Mouse (Mus musculus): ENCODE results near the gene Tox3. TPM values are rescaled to one million over a fixed set of nuclear protein-coding genes. Genes with fewer than 3 reads are reported as not detected.

The Tox3 gene
- polyA plus RNA-seq, 1 experiment from 2014 or later, result 3.4 TPM

- DNase-seq (ENCODE audit: low spot score), result no peak
- 85% methylated on average over 3 of the region's 3 CpGs for WGBS
- no peaks in the 10 kb centered on the region for H3K9me3 ChIP-seq
- H3K27me3 ChIP-seq (ENCODE audit: insufficient read depth, poor library complexity, severe bottlenecking), result no peaks in the 10 kb centered on the region
- no peaks in the 10 kb centered on the region for H3K4me1 ChIP-seq
- H3K4me3 ChIP-seq, result no peak overlapping the region
- H3K27ac ChIP-seq, result no peak overlapping the region
- peaks cover 10% of the 10 kb centered on the region for H3K36me3 ChIP-seq
These were observed 102.3 kb downstream of the Tox3 start for GRCm38 (mm10) chr8:90245828-90246227.

DNA sequence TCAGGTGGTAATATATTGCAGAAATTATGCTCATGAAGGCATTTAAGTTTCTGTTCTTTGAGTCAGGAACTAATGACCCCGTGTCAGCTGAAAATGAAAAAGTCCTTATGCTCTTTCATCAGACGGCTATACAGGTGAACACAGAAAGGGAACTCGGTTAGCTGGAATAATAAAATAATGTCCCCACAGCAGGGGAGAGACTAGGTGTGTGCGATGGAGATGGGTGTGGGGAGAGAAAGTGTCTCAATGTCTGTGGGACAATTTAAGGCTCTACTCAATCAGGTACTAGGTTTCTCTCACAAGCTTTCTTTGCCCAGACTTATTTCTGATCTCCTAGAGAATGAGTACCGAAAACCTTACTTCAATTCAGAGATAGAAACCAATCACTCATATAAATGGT lies 103.0 kb downstream of the Tox3 start:
- Histone ChIP-seq H3K4me1 (no peaks in the 10 kb centered on the region), H3K36me3 (peaks cover 10% of the 10 kb centered on the region), H3K4me3 (no peak overlapping the region), H3K27me3 (ENCODE audit: insufficient read depth, poor library complexity, severe bottlenecking) (no peaks in the 10 kb centered on the region), H3K9me3 (no peaks in the 10 kb centered on the region), H3K27ac (no peak overlapping the region)
- no peak for DNase-seq (ENCODE audit: low spot score)
- WGBS, result 89% methylated on average over 5 of the region's 5 CpGs

DNA sequence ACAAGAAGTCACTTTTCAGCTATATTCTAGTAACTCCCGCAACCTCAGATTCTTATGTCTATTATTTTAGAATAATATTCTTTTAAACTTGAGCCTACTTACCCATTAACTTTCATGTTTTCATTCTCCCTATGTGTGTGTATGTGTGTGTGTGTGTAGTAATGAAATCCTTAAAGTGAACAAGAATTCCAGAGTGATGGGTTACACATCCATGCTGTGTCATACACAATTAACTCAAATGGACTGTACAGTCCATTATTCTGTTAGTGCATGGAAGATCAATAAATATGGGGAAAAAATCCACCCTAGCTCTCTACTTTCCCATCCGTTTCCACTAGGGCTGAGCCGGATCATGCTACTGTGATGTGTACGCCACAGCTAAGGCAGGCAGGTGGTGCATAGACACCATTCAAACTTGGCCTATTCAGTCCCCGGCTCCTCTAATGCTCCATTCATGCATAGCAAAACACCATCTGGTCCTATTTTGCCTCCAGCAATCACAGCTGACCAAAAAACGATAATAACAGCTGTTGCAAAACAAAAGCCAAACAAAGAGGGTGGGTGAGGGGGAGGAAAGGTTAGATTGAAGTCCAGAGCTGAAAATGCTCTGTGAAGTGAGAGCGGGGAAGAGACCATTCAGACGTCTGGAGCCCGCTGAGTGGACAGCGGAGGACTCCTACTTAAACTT lies 103.5 kb downstream of the Tox3 start:
- DNase-seq (ENCODE audit: low spot score), result no peak
- Histone ChIP-seq H3K27me3 (ENCODE audit: insufficient read depth, poor library complexity, severe bottlenecking) (no peaks in the 10 kb centered on the region), H3K27ac (no peak overlapping the region), H3K4me1 (no peaks in the 10 kb centered on the region), H3K9me3 (no peaks in the 10 kb centered on the region), H3K36me3 (peaks cover 10% of the 10 kb centered on the region), H3K4me3 (no peak overlapping the region)
- WGBS, result 80% methylated on average over 10 of the region's 10 CpGs

DNA sequence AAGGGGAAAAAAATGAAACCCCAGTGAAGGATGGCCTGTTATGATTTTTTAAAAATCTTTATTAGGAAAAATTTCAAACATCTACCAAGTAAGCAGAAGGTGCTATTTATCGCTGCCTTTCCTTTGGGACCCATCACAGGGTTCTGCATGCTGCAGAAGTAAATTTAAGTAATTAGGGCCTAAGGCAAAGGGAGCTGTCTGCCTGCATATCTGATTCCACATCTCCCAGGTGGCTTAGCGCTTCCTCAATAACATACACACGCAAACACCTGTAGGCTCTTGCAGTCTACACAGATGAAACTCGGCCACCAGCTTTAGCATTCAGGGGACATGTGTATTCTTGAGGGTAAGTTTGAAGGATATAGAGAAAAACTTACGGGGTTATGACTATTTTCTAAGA lies 104.2 kb downstream of the Tox3 start:
- no peaks in the 10 kb centered on the region for H3K4me1 ChIP-seq
- H3K36me3 ChIP-seq, result peaks cover 8% of the 10 kb centered on the region
- H3K9me3 ChIP-seq, result no peaks in the 10 kb centered on the region
- WGBS, result 86% methylated on average over 5 of the region's 5 CpGs
- no peaks in the 10 kb centered on the region for H3K27me3 ChIP-seq (ENCODE audit: insufficient read depth, poor library complexity, severe bottlenecking)
- H3K27ac ChIP-seq, result no peak overlapping the region
- DNase-seq (ENCODE audit: low spot score), result no peak
- H3K4me3 ChIP-seq, result no peak overlapping the region

- Histone ChIP-seq H3K27me3 (ENCODE audit: insufficient read depth, poor library complexity, severe bottlenecking) (no peaks in the 10 kb centered on the region), H3K27ac (no peak overlapping the region), H3K36me3 (no peaks in the 10 kb centered on the region), H3K9me3 (no peaks in the 10 kb centered on the region), H3K4me1 (no peaks in the 10 kb centered on the region), H3K4me3 (no peak overlapping the region)
- WGBS, result 83% methylated on average over 2 of the region's 2 CpGs
- no peak for DNase-seq (ENCODE audit: low spot score)
These were observed 105.8 kb downstream of the Tox3 start for GRCm38 (mm10) chr8:90242351-90242750.

DNA sequence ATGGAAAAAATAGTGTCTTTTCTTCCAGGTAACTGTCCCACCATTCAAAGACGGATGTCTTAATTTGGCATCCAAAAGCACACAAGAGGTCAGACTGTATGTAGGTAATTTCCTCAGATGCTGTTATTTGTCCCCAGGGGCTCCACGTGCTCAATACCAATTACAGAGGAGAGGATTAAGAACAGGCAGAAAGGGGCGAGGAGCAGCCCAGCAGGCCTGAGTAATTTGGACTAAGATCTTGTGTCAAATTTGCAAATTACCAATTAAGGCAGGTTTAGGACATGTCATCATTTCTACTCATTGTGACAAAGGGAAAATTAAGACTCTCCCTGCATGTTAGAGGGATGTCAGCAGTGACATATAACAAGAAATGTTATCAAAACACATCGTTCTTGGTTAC lies 106.7 kb downstream of the Tox3 start:
- DNase-seq (ENCODE audit: low spot score), result no peak
- Histone ChIP-seq H3K9me3 (no peaks in the 10 kb centered on the region), H3K27me3 (ENCODE audit: insufficient read depth, poor library complexity, severe bottlenecking) (no peaks in the 10 kb centered on the region)

GRCm38 (mm10) chr8:90232501-90232900 lies 115.6 kb downstream of the Tox3 start:
- Histone ChIP-seq H3K27ac (no peak overlapping the region), H3K9me3 (no peaks in the 10 kb centered on the region), H3K36me3 (no peaks in the 10 kb centered on the region), H3K4me1 (no peaks in the 10 kb centered on the region), H3K27me3 (ENCODE audit: insufficient read depth, poor library complexity, severe bottlenecking) (no peaks in the 10 kb centered on the region), H3K4me3 (no peak overlapping the region)
- DNase-seq (ENCODE audit: low spot score), result no peak
- WGBS, result 76% methylated on average over 8 of the region's 8 CpGs

More for the DNA sequence above, 106.7 kb downstream of the Tox3 start:
- H3K36me3 ChIP-seq, result no peaks in the 10 kb centered on the region
- no peaks in the 10 kb centered on the region for H3K4me1 ChIP-seq
- H3K4me3 ChIP-seq, result no peak overlapping the region
- WGBS, result 81% methylated on average over 4 of the region's 4 CpGs
- H3K27ac ChIP-seq, result no peak overlapping the region

DNA sequence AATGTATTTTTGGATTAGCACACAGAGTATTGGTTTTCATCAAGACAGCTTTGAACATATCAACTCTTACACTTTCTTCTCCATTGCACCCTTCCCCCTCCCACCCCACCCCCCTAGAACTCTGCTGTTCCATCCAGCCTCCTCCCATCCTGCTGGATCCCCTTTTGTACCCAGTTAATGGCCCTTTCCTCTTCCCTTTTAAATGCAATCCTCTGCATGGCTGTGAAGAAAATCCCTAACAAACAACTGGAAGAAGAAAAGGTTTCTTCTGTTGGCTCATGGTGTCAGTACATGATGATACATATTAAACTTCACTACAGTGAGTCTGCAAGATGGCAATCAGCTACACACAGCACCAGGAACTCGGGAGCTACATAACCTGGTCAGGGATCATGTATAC lies 124.0 kb downstream of the Tox3 start:
- no peaks in the 10 kb centered on the region for H3K4me1 ChIP-seq
- WGBS, result 64% methylated on average over 1 of the region's 1 CpGs
- no peak overlapping the region for H3K4me3 ChIP-seq
- H3K9me3 ChIP-seq, result no peaks in the 10 kb centered on the region
- H3K27ac ChIP-seq, result no peak overlapping the region
- H3K36me3 ChIP-seq, result no peaks in the 10 kb centered on the region
- no peaks in the 10 kb centered on the region for H3K27me3 ChIP-seq (ENCODE audit: insufficient read depth, poor library complexity, severe bottlenecking)
- no peak for DNase-seq (ENCODE audit: low spot score)

DNA sequence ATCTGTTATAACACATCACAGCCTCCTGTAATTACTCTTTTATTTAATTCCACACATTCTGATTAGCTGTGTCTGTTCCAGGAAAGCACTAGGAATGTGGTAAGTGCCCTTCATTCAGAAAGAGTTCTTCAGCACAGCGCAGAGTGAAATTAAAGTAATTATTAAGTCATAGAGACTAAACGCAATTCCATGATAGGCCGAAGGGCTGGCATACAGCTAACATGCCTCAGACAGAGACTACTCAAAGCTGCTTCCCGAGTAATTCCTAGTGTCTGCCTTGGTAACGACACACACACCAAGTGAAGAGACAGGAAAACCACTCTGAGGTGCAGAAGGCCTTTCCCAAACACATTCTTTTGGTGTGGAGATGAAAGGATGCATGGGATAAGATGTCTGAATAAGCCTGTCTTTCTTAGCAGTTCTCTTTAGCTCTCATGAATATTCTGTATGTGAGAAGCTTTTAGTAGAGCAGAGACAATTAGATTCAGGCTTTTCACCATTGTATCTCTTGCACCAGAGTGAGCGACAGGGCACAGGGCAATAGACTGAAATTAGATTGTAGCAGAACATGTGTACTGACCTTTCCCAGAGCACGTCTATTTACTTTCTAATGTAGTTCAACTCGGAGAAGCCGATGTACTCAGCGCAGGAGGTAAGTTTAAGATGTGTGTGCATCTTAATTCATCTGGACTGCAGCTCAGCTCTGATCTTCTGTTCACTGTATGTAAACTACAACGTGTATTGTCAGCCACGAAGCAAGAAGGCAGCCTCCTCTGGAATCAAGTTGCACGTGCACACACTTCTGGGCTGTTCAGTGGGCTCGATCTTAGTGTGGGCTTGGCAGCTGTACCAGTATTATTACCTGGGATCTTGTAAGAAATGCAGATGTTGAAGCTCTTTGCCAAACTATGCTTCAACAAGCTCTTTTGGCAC lies 138.8 kb downstream of the Tox3 start:
- no peaks in the 10 kb centered on the region for H3K36me3 ChIP-seq
- no peak overlapping the region for H3K27ac ChIP-seq
- H3K9me3 ChIP-seq, result no peaks in the 10 kb centered on the region
- 79% methylated on average over 14 of the region's 14 CpGs for WGBS
- no peaks in the 10 kb centered on the region for H3K4me1 ChIP-seq
- no peak for DNase-seq (ENCODE audit: low spot score)
- H3K27me3 ChIP-seq (ENCODE audit: insufficient read depth, poor library complexity, severe bottlenecking), result no peaks in the 10 kb centered on the region
- H3K4me3 ChIP-seq, result no peak overlapping the region

All from heart, embryonic 10.5 days (tissue).